Mouse (Mus musculus) kidney, adult 8-10 months (tissue): Measurements from ENCODE around the gene Dhx37.
"Not testable (repeated sequence)": the region's sequence is repeated elsewhere in the genome, so short reads cannot be mapped to it uniquely, and the experiment has no call there.

Source experiments
- DNase-seq, 2 experiments: peaks; one replicate each; pipeline ENCODE4 v3.0.0; 2022

The Dhx37 gene

DNA sequence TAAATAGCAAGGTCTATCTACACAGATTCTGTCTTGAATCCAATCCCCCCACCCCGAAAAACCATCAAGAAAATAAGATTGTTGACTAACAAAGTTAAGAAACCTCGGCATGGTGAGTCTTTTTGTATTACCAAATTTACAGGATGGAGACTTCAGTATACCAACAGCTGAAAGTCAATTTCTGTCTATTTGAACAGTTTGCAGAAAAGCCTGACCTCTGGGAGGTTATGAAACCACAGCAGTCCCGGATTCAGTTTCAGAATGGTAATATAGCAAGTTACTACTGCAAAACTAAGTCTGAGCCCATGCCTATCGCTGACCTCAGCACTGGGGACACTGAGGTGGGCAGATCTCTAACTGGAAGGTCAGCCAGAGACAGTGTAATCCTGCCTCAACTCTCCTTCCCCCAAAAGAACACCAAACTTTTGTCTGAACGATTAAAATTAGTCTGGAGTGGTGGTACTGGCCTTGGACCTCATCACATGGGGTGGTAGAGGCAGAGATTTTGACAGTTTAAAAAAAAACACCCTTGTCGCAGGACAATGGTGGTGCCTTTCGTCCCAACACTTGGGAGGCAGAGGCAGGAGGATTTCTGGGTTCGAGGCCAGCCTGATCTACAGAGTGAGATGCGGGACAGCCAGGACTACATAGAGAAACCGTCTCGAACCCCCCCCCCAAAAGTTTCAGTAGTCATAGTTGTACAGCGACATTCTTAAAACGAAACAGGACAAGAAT is 45.4 kb downstream of the Dhx37 start:
- DNase-seq: no peak

DNA sequence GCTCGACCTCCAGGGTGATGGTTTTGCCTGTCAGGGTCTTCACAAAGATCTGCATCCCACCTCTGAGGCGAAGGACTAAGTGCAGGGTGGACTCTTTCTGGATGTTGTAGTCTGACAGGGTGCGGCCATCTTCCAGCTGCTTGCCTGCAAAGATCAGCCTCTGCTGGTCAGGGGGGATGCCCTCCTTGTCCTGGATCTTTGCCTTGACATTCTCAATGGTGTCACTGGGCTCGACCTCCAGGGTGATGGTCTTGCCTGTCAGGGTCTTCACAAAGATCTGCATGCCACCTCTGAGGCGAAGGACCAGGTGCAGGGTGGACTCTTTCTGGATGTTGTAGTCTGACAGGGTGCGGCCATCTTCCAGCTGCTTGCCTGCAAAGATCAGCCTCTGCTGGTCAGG is 46.6 kb downstream of the Dhx37 start:
- DNase-seq: not testable (repeated sequence)

DNA sequence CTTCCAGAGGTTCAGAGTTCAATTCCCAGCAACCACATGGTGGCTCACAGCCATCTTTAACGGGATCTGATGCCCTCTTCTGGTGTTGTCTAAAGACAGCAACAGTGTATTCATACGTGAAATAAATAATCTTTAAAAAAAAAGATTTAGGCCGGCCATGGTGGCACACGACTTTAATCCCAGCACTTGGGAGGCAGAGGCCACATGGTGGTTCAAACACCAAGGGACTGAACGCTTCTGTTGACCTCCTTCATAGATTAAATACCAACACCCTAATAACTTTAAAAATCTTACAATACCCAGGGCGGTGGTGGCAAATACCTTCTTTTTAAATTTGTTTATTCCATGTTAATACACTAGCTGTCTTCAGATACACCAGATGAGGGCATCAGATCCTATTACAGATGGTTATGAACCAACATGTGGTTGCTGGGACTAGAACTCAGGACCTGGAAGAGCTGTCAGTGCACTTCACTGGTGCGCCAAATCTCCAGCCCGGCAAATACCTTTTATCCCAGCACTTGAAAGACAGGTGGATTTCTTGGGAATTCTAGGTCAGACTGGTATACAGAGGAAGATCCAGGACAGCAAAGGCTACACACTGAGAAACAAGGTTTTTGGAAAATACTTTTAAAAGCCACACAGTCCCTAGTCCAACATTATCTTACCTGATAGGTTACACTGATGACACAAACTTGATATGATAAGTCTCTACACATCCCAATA is 48.5 kb downstream of the Dhx37 start:
- no peak for DNase-seq

DNA sequence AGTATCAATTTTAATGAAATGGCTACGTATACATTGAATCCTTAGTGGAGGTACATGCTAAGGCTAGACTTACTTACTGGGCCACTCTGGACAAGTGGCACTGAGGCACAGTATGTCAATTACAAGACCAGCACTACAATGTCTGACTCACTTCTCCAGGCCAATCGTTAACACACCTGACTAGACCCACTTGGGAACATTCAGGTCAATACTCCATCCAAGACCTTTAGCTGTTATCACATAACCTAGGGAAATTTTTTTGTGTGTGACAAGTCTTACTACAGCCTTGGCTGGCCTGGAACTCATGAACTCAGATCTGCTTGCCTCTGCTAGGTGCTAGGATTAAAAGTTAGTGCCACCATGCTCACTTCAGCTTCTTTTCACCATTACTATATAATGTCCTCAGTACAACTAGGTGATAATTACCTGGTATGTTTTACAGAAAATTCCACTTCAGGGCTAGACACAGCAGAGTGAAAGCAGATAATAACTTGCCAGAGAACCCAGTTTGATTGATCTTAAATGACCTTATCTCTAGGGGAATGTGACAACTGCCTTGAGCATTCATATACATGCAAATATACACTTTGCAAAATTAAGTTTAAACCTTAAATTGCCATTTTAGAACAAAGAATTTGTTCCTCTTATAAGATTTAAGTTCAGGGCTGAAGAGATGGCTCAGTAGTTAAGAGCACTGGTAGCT is 49.3 kb downstream of the Dhx37 start:
- DNase-seq: no peak

DNA sequence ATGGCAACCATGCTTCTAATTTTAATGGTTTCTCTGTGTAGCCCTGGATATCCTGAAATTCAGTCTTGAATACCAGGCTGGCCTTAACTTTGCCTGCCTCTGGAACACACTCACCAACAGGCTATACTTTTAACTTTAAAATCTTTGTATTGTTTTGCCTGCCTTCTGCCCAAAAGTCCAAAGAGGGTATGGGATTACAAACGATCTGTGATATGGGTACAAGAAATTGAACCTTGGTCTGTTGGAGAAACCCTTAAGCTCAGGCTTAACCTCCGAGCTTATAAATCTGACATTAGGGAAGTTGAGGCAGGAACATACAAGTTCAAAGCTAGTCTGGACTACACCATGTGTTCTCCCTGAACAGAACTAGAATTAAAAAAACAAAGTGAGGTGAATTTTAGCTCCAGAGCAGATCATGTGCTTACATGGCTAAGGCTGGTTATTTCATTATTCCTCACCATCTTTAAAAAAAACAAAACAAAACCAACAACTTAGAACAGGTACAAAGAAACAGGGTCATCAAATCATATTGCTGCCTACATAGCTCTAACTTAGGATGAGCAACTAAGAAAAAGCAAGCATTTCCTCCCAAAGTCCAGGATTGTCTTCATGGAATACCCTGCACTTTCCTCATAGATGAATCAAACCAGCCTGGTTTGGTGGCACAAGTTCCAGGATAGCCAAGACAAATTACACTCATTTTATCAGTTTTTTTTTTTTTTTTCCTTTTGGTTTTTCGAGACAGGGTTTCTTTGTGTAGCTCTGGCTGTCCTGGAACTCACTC is 50.1 kb downstream of the Dhx37 start:
- DNase-seq: no peak

DNA sequence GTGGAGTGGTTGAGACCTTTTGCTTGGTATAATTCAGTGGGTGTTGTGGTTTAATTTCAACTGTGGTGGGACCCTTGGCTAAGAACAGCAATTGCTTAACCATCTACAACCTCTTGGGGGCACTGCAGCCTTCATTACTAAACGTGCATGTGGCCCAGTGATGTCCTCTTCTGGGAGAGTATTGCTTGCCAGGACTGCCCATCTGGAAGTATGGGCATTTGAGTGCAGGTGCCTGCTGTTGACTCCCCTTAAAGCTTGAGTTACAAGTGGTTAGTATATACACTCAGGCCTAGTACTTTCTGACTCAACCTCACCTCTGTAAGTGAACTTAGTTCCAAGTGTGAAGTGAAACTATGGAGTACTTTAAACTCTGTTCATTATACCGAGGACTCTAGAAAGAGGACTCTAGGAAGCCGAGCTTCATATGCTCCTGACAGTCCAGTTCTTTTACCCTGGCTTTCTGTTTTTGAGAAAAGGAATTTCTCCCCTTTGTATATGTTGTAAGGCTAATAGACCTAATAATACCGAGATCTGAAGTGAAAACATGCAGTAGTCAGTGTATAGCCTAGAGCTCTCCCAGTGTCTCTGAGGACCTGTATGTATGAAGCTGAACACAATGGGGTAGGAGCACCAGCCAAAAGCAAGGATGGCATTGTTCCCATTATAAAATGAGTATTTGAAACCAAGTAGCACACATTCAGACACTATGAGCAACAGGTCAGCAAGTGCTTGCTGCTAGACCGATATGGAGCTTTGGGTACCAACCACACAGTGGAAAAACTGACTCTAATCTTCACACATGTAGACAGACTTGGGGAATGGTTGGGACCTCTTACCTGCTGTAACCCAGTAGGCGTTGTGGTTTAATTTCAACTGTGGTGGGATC is 51.0 kb downstream of the Dhx37 start:
- peak in 1 of 2 experiments; percentile 75 for DNase-seq

DNA sequence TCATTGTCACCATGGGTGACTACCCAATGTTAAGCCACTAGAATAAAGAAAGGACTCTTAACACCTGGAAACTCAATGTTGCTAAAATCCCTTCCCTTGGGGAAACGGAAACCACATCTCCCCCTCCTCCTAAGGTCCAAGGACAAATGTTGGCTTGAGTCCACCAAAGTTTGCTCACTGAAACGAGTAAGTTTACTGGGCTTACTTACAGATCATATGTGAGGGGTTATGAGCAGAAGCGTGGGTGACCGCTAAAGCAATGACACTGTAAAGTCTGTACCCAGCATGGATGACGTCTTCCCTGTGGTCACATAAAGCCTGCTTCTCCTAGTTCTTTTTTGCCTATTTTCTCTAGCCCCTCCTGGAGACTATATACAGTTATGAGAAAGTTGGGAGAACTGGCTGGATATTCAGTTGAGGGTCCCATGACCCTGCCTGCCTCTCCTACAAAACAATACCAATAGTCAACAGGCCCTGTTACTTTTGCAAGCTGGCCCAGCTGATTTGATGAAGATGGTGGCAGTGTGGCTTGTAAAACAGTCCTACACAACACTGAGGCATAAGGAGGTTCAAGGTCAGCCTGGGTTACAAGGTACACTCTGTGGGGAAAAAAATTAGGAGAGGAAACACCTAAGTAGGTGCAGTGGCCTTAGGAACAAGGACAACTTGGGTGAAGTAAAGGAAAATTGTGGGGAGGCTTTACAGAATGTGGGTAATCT is 51.8 kb downstream of the Dhx37 start:
- DNase-seq: no peak

DNA sequence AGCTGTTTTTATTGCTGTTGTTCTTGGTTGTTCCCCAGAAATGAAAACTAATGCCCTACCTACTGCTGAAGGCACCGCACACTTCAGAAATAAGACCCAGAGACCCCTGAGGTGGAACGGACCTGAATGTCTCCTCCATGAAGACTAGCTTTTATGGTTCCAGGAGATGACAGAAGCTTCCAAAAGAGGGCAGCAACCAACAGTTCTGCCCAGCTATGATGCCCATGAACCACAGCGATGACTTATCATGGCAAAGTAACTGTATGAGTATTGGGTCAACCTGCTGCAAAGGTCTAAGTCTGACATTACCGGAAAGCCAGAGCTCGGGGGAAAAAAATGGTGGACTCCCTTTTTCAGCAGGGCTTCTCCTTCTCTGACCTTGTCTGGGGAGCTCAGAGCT is 55.0 kb downstream of the Dhx37 start:
- no peak for DNase-seq

DNA sequence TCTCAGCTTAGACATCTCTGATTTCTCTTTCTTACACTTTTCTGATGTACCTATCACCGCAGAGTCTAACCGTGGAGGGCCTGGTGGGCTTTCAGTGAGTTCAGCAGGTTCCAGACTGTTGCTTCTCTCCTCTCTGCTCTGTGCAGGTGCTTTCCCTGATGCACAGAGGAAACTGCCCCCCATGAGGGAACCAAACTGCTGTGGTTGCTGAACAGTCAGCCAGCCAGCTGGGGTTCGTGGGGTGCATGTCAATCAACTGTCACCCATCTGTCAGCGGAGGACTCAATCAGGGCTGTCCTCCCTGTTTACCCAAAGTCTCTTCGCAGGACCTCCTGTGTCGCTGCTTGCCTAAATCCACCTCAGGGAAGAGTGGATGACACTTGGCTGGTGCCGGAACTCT is 56.7 kb downstream of the Dhx37 start:
- no peak for DNase-seq

DNA sequence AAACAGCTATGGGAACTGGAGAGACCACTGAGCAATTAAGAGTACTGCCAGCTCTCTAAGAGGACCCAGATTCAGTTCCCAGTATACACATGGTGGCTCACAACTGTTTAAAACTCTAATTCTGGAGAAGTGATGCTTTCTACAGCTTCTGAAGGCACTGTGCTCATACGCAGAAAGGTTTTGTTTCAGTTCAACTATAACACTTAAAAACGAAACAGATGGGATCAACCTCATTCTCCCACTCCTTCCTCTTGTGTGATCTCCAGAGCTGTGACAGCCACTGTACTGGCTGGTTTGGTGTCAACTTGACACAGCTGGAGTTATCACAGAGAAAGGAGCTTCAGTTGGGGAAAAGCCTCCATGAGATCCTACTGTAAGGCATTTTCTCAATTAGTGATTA is 58.0 kb downstream of the Dhx37 start:
- DNase-seq: no peak

DNA sequence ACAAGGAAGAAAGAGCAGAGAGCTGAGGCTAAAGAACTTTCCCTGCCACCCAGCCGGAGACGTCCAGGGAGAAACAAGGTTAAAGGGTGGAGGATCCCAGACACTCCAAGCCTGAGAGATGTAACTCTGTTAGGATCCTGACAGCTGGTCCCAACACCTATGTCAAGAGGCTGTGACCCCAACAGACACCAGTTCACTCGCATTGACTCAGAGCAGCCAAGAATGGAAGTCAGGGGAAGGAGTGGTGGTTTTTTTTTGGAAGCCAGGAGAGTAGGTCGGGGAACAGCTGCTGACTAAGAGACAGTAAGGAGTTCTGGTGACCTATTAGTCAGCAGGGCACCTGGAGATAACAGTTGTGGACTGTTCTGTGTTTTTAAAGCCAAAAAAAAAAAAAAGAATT is 61.9 kb downstream of the Dhx37 start:
- no peak for DNase-seq

DNA sequence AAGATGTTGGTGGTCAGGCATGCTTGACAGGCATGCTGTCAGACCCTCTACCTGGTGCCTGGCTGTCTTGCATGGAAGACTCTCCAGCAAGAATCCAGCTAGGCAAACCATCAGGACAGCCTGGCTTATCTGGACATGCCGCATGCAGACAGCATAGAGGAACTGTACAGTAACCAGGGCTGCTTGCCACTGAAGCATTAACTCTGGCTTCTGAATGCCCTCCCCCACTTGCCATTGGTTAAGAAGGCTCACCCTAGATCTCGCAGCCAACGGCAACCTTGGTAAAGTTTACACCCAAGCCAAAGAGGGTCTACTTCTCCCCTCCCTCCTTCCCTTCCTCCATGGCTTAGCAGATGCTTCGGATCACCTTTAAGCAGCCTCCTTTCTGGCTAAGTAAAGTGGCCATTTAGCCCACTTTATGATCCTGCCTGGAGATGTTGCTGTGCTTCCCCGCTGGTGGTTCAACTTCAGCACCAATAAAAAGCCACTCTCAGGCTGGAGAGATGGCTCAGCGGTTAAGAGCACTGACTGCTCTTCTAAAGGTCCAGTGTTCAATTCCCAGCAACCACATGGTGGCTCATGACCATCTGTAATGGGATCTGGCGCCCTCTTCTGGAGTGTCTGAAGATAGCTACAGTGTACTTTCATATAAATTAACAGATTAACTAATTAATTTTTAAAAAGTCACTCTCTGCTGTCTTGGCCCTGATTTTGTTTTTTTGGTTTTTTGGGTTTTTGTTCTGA is 62.8 kb downstream of the Dhx37 start:
- DNase-seq: no peak

DNA sequence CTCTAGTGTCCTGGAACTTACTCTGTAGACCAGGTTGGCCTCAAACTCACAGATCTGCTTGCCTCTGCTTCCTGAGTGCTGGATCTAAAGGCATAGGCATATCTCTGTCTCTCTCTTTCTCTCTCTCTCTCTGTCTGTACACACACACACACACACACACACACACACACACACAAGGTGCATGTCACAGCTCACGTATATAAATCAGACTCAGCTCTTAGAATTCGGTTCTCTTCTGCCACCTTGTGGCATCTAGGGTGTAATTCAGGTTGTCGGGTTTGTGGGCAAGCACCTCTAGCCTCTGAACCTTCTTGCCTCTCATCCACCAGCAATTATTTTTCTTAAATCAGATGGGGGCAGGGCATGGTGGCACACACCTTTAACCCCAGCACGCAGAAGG is 65.4 kb downstream of the Dhx37 start:
- peak in 1 of 2 experiments; percentile 70 for DNase-seq

DNA sequence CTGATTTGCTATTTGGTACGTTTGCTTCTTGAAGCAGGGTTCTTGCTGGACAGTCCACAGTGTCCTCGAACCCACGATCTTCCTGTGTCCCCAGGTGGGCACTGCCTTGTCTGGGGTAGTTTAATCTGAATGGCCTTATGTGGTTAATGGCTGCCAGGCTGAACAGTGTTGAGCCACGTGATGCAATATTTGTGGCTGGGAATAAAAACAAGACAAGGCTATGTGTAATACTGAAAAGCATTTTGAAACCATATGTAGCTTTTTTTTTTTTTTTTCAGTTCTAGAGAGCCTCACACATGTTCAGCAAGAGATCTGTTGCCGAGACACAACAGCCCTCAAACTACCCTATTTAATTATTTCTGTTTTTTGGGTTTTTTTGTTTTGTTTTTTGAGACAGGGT is 65.8 kb downstream of the Dhx37 start:
- no peak for DNase-seq

DNA sequence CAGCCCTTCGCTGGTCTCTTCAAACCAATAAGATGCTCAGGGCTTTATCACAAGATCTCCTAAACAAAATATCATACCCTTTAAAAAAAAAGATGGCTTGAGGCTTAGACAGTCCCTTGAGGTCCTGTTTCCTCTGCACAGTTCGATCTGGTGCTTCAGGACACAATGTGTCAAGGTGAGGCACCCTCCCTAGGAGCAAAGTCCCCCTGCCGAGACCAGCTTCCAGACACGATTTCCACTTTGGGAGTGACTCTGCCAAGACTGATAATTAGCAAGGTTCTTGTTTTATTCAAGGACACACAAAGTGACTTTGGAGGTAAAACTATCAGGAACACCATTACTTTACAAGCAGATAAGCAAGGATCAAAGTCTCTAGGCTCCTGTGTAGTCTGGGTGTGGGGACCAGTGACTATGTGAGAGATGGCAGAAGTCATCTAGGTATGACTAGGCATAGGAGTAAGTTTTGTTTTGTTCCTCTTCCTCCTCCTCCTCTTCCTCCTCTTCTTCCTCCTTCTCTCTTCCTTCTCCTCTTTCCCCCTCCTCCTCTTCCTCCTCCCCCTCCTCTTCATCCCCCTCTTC is 69.0 kb downstream of the Dhx37 start:
- no peak for DNase-seq

DNA sequence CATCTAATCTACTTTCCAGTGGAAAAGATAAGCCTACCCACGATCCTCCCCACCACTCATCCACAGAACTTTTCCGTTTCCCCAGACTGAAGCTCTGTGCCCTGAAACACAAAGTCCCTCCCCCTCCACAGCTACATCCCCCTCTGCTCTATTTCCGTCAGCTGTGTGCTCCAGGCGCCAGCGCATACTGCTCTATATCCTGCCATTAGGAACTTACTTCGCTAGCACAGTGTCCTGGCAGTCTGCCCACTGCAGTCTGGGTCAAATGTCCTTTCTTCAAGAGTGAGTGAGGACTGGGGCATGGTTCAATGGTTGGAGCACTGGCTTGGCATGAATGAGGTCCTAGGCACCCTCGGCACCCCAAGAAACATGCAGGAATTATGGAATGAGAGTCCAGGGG is 70.0 kb downstream of the Dhx37 start:
- DNase-seq: peak; percentile 66 to 80
